Mouse (Mus musculus) splenic B cell, adult 2 months (primary cell): Measurements from ENCODE around the gene Kifap3.

ENCODE experiments used
- DNase-seq: peaks from one replicate; pipeline ENCODE4 v3.0.0-alpha.2; 2011; ENCODE audit warnings: low read depth, low spot score
- H3K27me3 ChIP-seq: 2 replicates; pipeline ENCODE4 v1.6.1; 2012; ENCODE audit warnings: mild to moderate bottlenecking, low read length, moderate library complexity, mixed read lengths; ENCODE audit not compliant: control insufficient read depth, poor library complexity, insufficient read depth, severe bottlenecking
- H3K36me3 ChIP-seq: 2 replicates; pipeline ENCODE4 v1.6.1; 2012; ENCODE audit warnings: mild to moderate bottlenecking, low read length, moderate library complexity, mixed read lengths; ENCODE audit not compliant: control insufficient read depth, poor library complexity, insufficient read depth, severe bottlenecking

Kifap3 gene

DNA sequence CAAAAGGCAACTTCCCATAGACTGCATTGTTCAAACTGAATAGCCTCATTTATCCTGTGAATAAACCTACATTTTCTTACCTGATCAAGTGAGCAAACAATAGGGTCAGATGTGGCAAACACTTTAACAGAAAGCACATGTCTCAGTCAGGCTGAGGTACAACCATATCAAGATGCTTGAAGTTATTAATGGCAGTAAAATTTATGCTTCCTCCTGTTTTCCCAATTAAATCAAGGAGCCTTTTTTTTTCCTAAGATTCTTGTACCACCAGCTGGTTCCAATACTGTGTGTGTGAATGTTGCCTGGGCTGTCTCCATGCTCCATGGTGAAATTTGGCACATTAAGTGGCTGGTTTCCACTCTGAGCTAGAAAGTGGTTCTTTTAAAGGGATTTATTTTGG lies 64.5 kb downstream of the Kifap3 start:
- no peak for DNase-seq
- no peaks in the 10 kb centered on the region for H3K36me3 ChIP-seq
- H3K27me3 ChIP-seq: no peaks in the 10 kb centered on the region

DNA sequence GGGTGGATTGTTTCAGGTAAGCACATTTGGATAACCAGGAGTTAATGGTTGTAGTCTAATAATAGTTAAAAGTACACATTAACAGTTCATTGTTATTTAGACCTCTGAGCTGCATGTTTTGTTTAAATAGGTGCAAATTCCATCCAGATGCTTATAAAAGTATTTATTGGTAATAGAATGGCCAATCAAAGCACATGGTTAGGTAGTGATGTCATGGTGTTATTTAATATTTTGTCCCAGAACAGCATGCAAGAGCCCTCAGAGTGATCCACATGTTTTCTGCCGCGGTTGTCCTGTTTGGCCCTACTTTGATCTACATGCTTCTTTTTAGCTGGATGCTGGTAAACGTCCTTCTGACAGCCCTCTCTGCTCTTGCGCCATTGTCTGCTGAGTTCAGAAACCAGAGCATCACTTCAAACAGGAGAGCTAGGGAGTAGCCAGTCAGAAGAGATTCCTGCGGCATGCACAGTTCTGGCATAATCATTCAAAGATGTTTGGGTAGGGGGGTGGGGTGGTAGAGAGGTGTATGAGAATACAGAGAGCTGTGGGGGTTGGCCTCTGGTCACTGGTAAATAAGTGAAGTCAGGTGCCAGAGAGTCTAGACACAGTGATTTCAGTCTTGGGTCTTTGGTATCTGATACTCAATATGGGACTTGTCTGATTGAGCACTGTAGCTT lies 73.6 kb downstream of the Kifap3 start:
- no peaks in the 10 kb centered on the region; the same call in 1 of the 2 replicates for H3K27me3 ChIP-seq
- H3K36me3 ChIP-seq: no peaks in the 10 kb centered on the region
- DNase-seq: no peak

GRCm38 (mm10) chr1:163858420-163858819 lies 79.0 kb downstream of the Kifap3 start:
- Histone ChIP-seq H3K36me3 (no peaks in the 10 kb centered on the region), H3K27me3 (no peaks in the 10 kb centered on the region; the same call in 1 of the 2 replicates)
- DNase-seq: no peak

GRCm38 (mm10) chr1:163861538-163861937 lies 82.2 kb downstream of the Kifap3 start:
- Histone ChIP-seq H3K36me3 (no peaks in the 10 kb centered on the region), H3K27me3 (no peaks in the 10 kb centered on the region; the same call in 1 of the 2 replicates)
- no peak for DNase-seq

GRCm38 (mm10) chr1:163873158-163873557 lies 93.8 kb downstream of the Kifap3 start:
- no peak for DNase-seq
- Histone ChIP-seq H3K27me3 (no peaks in the 10 kb centered on the region), H3K36me3 (no peaks in the 10 kb centered on the region)

- no peak for DNase-seq
- H3K36me3 ChIP-seq: no peaks in the 10 kb centered on the region
- no peaks in the 10 kb centered on the region for H3K27me3 ChIP-seq
Observed at GRCm38 (mm10) chr1:163889629-163890028, 110.2 kb downstream of the Kifap3 start.

GRCm38 (mm10) chr1:163893294-163893693 lies 113.9 kb downstream of the Kifap3 start:
- no peaks in the 10 kb centered on the region for H3K36me3 ChIP-seq
- H3K27me3 ChIP-seq: no peaks in the 10 kb centered on the region
- DNase-seq: no peak

- no peaks in the 10 kb centered on the region for H3K27me3 ChIP-seq
- H3K36me3 ChIP-seq: no peaks in the 10 kb centered on the region
- DNase-seq: no peak
Observed at GRCm38 (mm10) chr1:163893774-163894527, 114.6 kb downstream of the Kifap3 start.

- H3K36me3 ChIP-seq: no peaks in the 10 kb centered on the region
- H3K27me3 ChIP-seq: no peaks in the 10 kb centered on the region
- no peak for DNase-seq
Observed at GRCm38 (mm10) chr1:163898291-163898764, 118.9 kb downstream of the Kifap3 start.

- Histone ChIP-seq H3K36me3 (no peaks in the 10 kb centered on the region), H3K27me3 (no peaks in the 10 kb centered on the region)
- DNase-seq: peak; percentile 3
Observed at GRCm38 (mm10) chr1:163899575-163899974, 120.2 kb downstream of the Kifap3 start.

DNA sequence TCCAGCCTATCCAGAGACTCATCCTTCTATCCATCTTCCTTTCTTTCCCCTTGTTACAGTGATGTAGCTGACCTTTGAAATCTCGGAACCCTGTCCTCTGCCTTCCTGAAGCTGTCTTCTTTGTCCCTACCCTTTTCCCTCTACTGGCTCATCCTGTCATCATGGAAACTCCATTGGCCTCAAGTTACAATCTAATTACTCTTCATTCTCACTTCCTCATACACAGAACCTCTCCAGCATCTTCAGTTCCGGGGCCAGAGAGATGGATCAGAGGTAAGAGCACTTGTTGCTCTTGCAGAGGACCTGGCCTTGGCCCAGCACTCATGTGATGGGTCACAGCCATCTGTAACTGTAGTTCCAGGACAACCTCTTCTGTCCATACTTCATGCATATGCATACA lies 120.8 kb downstream of the Kifap3 start:
- no peaks in the 10 kb centered on the region for H3K27me3 ChIP-seq
- DNase-seq: no peak
- H3K36me3 ChIP-seq: no peaks in the 10 kb centered on the region

- no peaks in the 10 kb centered on the region for H3K36me3 ChIP-seq
- no peak for DNase-seq
- no peaks in the 10 kb centered on the region for H3K27me3 ChIP-seq
Observed at GRCm38 (mm10) chr1:163903411-163903810, 124.0 kb downstream of the Kifap3 start.

DNA sequence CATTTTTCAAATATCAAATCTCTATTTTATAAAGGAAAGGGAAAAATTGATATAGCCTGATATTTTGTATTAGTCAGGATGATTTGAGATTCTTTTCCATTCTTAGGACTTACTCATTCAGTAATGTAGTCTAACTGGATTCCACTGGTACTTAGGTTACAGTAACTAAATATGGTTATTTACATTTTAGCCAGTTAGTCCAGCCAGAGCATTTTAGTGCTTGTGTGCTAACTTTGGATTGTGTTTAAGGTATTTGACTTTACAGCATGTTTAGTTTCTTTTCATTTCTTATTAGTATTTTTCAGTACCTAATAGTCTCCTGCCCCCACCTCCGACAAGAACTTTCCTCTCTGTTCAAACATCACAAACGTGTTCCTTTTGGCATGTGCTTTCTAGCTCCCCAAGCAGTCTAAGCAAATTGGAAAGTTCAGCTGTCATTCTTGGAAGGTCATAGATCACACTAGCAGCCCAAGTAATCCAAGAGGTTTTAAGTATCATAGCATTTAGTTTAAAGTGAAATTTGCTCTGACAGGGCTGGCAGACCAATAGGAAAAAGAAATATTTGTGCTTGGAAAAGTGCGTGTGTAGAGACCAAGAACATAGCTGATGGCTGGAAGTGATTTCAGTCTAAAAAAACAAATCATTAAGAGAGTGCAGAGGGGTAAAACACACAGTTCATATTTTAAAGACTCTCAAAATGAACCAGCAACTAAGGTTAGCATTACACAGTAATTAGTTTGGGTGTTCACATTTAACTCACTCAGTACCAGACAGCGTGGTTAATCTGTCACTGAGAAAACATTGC lies 127.8 kb downstream of the Kifap3 start:
- H3K36me3 ChIP-seq: no peaks in the 10 kb centered on the region
- no peaks in the 10 kb centered on the region for H3K27me3 ChIP-seq
- no peak for DNase-seq

- Histone ChIP-seq H3K36me3 (no peaks in the 10 kb centered on the region), H3K27me3 (no peaks in the 10 kb centered on the region)
- DNase-seq: no peak
Observed at GRCm38 (mm10) chr1:163908389-163908788, 129.0 kb downstream of the Kifap3 start.

DNA sequence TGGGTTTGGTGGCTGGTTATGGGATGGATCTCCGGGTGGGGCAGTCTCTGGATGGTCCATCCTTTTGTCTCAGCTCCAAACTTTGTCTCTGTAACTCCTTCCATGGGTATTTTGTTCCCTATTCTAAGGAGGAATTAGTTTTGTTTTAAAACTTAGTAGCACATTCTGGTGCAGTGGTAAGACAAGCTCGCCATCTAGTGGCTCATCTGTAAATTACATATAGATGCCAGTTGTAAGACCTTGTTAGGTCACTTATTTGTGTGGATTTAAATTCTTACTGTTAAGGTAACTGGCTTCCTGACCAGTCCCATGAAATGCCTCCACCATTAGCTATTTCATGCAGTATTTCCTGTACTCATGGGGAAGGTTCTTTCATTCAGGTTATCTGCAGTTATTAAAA lies 131.0 kb downstream of the Kifap3 start:
- Histone ChIP-seq H3K36me3 (no peaks in the 10 kb centered on the region), H3K27me3 (no peaks in the 10 kb centered on the region)
- peak; percentile 75 for DNase-seq
